Mouse (Mus musculus) CH12.LX (cell line): ENCODE measurements around the gene Tacc3. TPM values are rescaled to one million over a fixed set of nuclear protein-coding genes. Genes with fewer than 3 reads are reported as not detected.

Source experiments
- DNase-seq: peaks from one replicate; pipeline ENCODE4 v3.0.0-alpha.2; 2013; ENCODE audit errors: extremely low read depth
- H3K27ac ChIP-seq: 2 replicates; pipeline ENCODE4 v1.5.1; 2012; ENCODE audit warnings: low read depth, mild to moderate bottlenecking, control low read depth, moderate library complexity; ENCODE audit not compliant: insufficient read depth
- H3K27me3 ChIP-seq: replicated peaks from 2 replicates; pipeline ENCODE3; 2012; ENCODE audit warnings: inconsistent platforms
- H3K36me3 ChIP-seq, 2 experiments: replicated peaks in 1 of 2; 2 replicates each; pipeline versions ENCODE3 to v1.6.1; 2012; ENCODE audit warnings: inconsistent platforms in 1 of 2, low read length in 1 of 2, mild to moderate bottlenecking in 1 of 2, mixed read lengths in 1 of 2, moderate library complexity in 1 of 2; ENCODE audit not compliant: control insufficient read depth in 1 of 2, insufficient read depth in 1 of 2
- H3K4me1 ChIP-seq, 2 experiments: 2 replicates each; pipeline ENCODE4 v1.6.1; 2012; ENCODE audit warnings: inconsistent platforms in 1 of 2, moderate library complexity in 1 of 2; ENCODE audit not compliant: insufficient read depth in 2 of 2, control insufficient read depth in 1 of 2
- H3K4me2 ChIP-seq: 2 replicates; pipeline ENCODE4 v1.6.1; 2012; ENCODE audit warnings: low read depth, mild to moderate bottlenecking, control low read depth; ENCODE audit not compliant: poor library complexity, insufficient read depth, severe bottlenecking
- H3K4me3 ChIP-seq, 3 experiments: fragments of 150-350 bp in 1 of 3; sonication (generic) in 1 of 3; replicated peaks in 1 of 3; 2 replicates each; pipeline versions ENCODE3 to v1.5.1; 2011 to 2012; ENCODE audit warnings: low read depth in 2 of 3, low read length in 2 of 3, mild to moderate bottlenecking in 2 of 3, moderate library complexity in 2 of 3, control low read depth in 1 of 3, improper control_type of control experiment in 1 of 3, inconsistent platforms in 1 of 3, mixed read lengths in 1 of 3; ENCODE audit not compliant: poor library complexity in 1 of 3
- H3K79me2 ChIP-seq: replicated peaks from 2 replicates; pipeline ENCODE4 v1.6.1; 2012; ENCODE audit warnings: mild to moderate bottlenecking, moderate library complexity; ENCODE audit not compliant: control insufficient read depth, poor library complexity, insufficient read depth, severe bottlenecking; ENCODE audit errors: extremely low read depth
- H3K9ac ChIP-seq: 2 replicates; pipeline ENCODE4 v1.6.1; 2012; ENCODE audit warnings: low read depth, mild to moderate bottlenecking, control low read depth, moderate library complexity; ENCODE audit not compliant: insufficient read depth
- H3K9me3 ChIP-seq: replicated peaks from 2 replicates; pipeline ENCODE3; 2012; ENCODE audit warnings: low read length, inconsistent platforms, mixed read lengths
- CHD2 ChIP-seq: IDR thresholded peaks from 2 replicates; pipeline ENCODE4 v1.6.1; 2011; ENCODE audit warnings: low read length, improper control_type of control experiment
- CTCF ChIP-seq, 2 experiments: IDR thresholded peaks in 1 of 2; conservative IDR thresholded peaks in 1 of 2; 2 replicates each; pipeline ENCODE4 v1.5.1; 2011 to 2012; ENCODE audit warnings: low read depth in 2 of 2, low read length in 2 of 2, improper control_type of control experiment in 1 of 2, inconsistent platforms in 1 of 2, mild to moderate bottlenecking in 1 of 2, moderate library complexity in 1 of 2
- E2F4 ChIP-seq: IDR thresholded peaks from 2 replicates; pipeline ENCODE4 v1.6.1; 2011; ENCODE audit warnings: low read depth, low read length, improper control_type of control experiment; ENCODE audit not compliant: insufficient replicate concordance
- ELF1 ChIP-seq: IDR thresholded peaks from 2 replicates; pipeline ENCODE4 v1.6.1; 2014; ENCODE audit warnings: low read depth, mild to moderate bottlenecking, inconsistent platforms, low read length, improper control_type of control experiment
- HCFC1 ChIP-seq: IDR thresholded peaks from 2 replicates; pipeline ENCODE4 v1.6.1; 2012; ENCODE audit warnings: low read depth, mild to moderate bottlenecking, inconsistent platforms, low read length, improper control_type of control experiment
- JUND ChIP-seq: conservative IDR thresholded peaks from 2 replicates; pipeline ENCODE4 v1.6.1; 2011; ENCODE audit warnings: low read depth, low read length, improper control_type of control experiment
- MAFK ChIP-seq: IDR thresholded peaks from 2 replicates; pipeline ENCODE4 v1.6.1; 2011; ENCODE audit warnings: low read length, improper control_type of control experiment; ENCODE audit not compliant: insufficient replicate concordance
- MAX ChIP-seq: IDR thresholded peaks from 2 replicates; pipeline ENCODE4 v1.6.1; 2011; ENCODE audit warnings: low read length, improper control_type of control experiment
- MAZ ChIP-seq: IDR thresholded peaks from 2 replicates; pipeline ENCODE4 v1.6.1; 2012; ENCODE audit warnings: low read depth, mild to moderate bottlenecking, inconsistent platforms, low read length, improper control_type of control experiment, moderate library complexity
- MXI1 ChIP-seq: IDR thresholded peaks from 2 replicates; pipeline ENCODE4 v1.6.1; 2011; ENCODE audit warnings: mild to moderate bottlenecking, low read depth, low read length, improper control_type of control experiment
- NELFE ChIP-seq: IDR thresholded peaks from 2 replicates; pipeline ENCODE4 v1.6.1; 2011; ENCODE audit warnings: low read depth, low read length, improper control_type of control experiment
- POLR2AphosphoS2 ChIP-seq: IDR thresholded peaks from 2 replicates; pipeline ENCODE4 v1.6.1; 2011; ENCODE audit warnings: low read depth, low read length, improper control_type of control experiment
- RCOR1 ChIP-seq: conservative IDR thresholded peaks from 2 replicates; pipeline ENCODE4 v1.6.1; 2012; ENCODE audit warnings: low read depth, mild to moderate bottlenecking, inconsistent platforms, low read length, improper control_type of control experiment
- UBTF ChIP-seq: IDR thresholded peaks from 2 replicates; pipeline ENCODE4 v1.6.1; 2012; ENCODE audit warnings: low read depth, mild to moderate bottlenecking, inconsistent platforms, low read length, improper control_type of control experiment, moderate library complexity
- ZMIZ1 ChIP-seq: IDR thresholded peaks from 2 replicates; pipeline ENCODE4 v1.6.1; 2012; ENCODE audit warnings: low read depth, mild to moderate bottlenecking, inconsistent platforms, low read length, improper control_type of control experiment
- dilution Hi-C: fragments of 300-500 bp; cut with MboI; formaldehyde crosslinking; loops from 2 replicates; pipeline ENCODE4 v1.14.3; 2020; ENCODE audit warnings: low sequenced_read_pairs; ENCODE audit not compliant: extremely low pct_unique_long_range_greater_than_20kb, extremely low pct_ligation_motif_present
- in situ Hi-C: fragments of 300-500 bp; cut with MboI; formaldehyde crosslinking; loops from 3 replicates; pipeline ENCODE4 v1.14.3; 2019; ENCODE audit warnings: low sequenced_read_pairs, low pct_ligation_motif_present, low pct_unique_long_range_greater_than_20kb, mixed read lengths
- polyA plus RNA-seq: library from polyadenylated mRNA; unstranded; fragments of >175 nt; gene quantifications from 2 replicates; pipeline ENCODE4 v1.2.1, GENCODE M21; 2012; ENCODE audit warnings: low read depth; ENCODE audit not compliant: insufficient read length
- total RNA-seq, 2 experiments: library from RNA; depleted of rRNA; stranded (reverse); fragments of 300-350 nt in 1 of 2; fragments of >200 nt in 1 of 2; gene quantifications; 2 replicates each; pipeline ENCODE4 v1.2.3; 2012 to 2014

The Tacc3 gene
- total and polyA plus RNA-seq, 3 experiments: 89.4 to 186 (median 160) TPM

DNA sequence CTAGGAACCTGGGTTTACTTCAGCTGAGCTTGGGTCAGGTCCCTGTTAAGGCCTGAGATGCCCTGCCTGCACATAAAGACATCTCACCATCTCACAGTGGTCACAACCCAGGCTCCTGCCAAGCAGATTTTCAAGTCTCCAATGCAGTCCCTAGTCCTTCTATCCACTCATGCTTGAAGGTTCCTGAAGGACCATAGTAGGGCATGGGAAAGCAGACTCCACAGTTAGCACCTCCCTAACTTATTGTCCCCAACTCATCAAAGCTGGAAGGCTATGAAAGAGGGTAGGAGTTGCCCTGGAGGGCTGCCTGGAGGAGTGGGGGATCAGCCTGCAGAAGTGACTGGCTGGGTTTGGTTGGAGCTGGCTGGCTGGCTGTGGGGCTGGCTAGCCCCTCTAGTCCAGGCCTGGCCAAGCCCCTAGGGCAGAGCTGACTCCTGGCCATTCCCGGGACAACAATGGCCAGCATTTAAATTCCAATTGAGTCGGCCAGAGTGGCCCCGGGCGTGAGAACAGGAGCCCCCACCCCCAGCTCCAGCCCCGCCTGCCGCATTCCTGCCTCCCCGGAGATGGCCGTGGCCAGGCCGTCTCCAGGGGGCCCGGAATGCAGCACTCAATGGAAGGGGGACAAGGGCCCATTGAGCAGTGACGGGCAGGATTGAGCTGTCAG lies 47.1 kb downstream of the Tacc3 start:
- no peaks in the 10 kb centered on the region for H3K9me3 ChIP-seq
- H3K4me3 ChIP-seq: no peak overlapping the region
- H3K27ac ChIP-seq: no peak overlapping the region
- H3K79me2 ChIP-seq: no peaks in the 10 kb centered on the region
- no peak overlapping the region for H3K9ac ChIP-seq
- DNase-seq: no peak
- dilution Hi-C loops (no loop called here), in situ Hi-C loops (no loop called here)
- no peak for TF ChIP-seq ELF1
- no peak for TF ChIP-seq MAX
- H3K4me1 ChIP-seq: no peaks in the 10 kb centered on the region
- peaks cover 76% of the 10 kb centered on the region for H3K27me3 ChIP-seq
- no peak overlapping the region for H3K4me2 ChIP-seq
- H3K36me3 ChIP-seq: no peaks in the 10 kb centered on the region

DNA sequence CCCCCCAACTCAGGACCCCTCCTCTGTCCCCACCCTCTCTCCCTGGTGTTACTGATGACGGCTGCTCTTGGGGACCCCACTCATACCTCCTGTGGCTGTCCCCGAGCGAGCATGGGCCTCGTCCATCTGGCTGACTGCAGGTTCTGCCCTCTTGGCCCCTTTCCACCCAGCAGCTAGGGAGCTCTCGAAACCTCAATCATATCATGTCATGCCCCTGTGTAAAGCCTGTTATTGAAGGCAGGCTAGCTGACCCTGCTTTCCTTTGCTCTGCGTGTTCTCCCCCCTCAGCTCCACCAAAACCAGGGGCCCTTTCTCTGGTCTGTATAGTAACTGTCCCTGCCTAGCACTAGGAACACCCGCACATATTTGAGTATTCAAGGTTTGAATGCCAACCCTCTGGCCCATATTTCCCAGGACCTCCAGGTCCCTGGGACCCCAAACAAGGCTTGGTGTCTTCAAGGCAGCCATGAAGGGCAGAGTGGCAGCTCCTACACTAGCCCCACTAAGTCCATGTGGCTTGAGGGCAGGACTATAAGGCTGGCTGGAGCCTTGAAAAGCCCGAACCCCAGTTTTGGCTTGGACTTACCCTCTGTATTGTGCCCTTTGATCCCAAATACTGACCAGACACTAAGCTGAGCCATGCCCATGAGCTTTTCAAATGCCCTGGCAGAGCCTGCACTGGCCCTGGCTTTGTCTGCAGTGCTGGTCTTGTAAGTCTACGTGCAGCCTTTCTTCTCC lies 47.9 kb downstream of the Tacc3 start:
- H3K4me3 ChIP-seq: no peak overlapping the region
- H3K36me3 ChIP-seq: no peaks in the 10 kb centered on the region
- TF ChIP-seq NELFE (no peak), CTCF (conservative IDR thresholded peaks at IDR 0.05 in 1 of 2, IDR thresholded peaks at IDR 0.05 in 1 of 2; ENCODE audit: low read depth in 2 of 2, low read length in 2 of 2) (no peak), HCFC1 (no peak), MAFK (no peak), E2F4 (no peak), POLR2AphosphoS2 (no peak), UBTF (no peak), ZMIZ1 (no peak), RCOR1 (no peak), JUND (no peak), MAZ (no peak), CHD2 (no peak), MXI1 (no peak)
- peaks cover 69% of the 10 kb centered on the region for H3K27me3 ChIP-seq
- H3K9me3 ChIP-seq: no peaks in the 10 kb centered on the region
- no peaks in the 10 kb centered on the region for H3K79me2 ChIP-seq
- no peak overlapping the region for H3K27ac ChIP-seq
- no peaks in the 10 kb centered on the region for H3K4me1 ChIP-seq
- no peak for DNase-seq
- dilution Hi-C loops (no loop called here), in situ Hi-C loops (no loop called here)
- H3K4me2 ChIP-seq: no peak overlapping the region
- no peak overlapping the region for H3K9ac ChIP-seq
